Mouse (Mus musculus) neural tube, embryonic 13.5 days (tissue): ENCODE data around the gene Zfp697. TPM values are rescaled to one million over a fixed set of nuclear protein-coding genes. Genes with fewer than 3 reads are reported as not detected.
"Not testable (repeated sequence)": the region's sequence is repeated elsewhere in the genome, so short reads cannot be mapped to it uniquely, and the experiment has no call there.

Experiments used
- ATAC-seq: fragments of 200-750 bp; cut with Nextera tagmentation; 2 replicates; pipeline ENCODE4 v1.8.0; 2017; ENCODE audit warnings: low read depth, mild to moderate bottlenecking, moderate TSS enrichment, moderate library complexity
- H3K27ac ChIP-seq: fragments of 300-500 bp; sonication (generic); replicated peaks from 2 replicates; pipeline ENCODE4 v1.5.1; 2015; ENCODE audit warnings: moderate library complexity, mild to moderate bottlenecking, inconsistent platforms
- H3K27me3 ChIP-seq: fragments of 300-500 bp; sonication (generic); 2 replicates; pipeline ENCODE4 v1.6.1; 2015; ENCODE audit warnings: mild to moderate bottlenecking, inconsistent platforms
- H3K36me3 ChIP-seq: fragments of 300-500 bp; sonication (generic); 2 replicates; pipeline ENCODE4 v1.6.1; 2015; ENCODE audit warnings: mild to moderate bottlenecking, inconsistent platforms
- H3K4me1 ChIP-seq: fragments of 300-500 bp; sonication (generic); replicated peaks from 2 replicates; pipeline ENCODE4 v1.6.1; 2015; ENCODE audit warnings: inconsistent platforms
- H3K4me2 ChIP-seq: fragments of 300-500 bp; sonication (generic); 2 replicates; pipeline ENCODE4 v1.6.1; 2015; ENCODE audit warnings: inconsistent platforms, mild to moderate bottlenecking, moderate library complexity
- H3K4me3 ChIP-seq: fragments of 300-500 bp; sonication (generic); 2 replicates; pipeline ENCODE4 v1.5.1; 2015; ENCODE audit warnings: mild to moderate bottlenecking, inconsistent platforms
- H3K9ac ChIP-seq: fragments of 300-500 bp; sonication (generic); 2 replicates; pipeline ENCODE4 v1.6.1; 2015; ENCODE audit warnings: moderate library complexity, mild to moderate bottlenecking, inconsistent platforms
- H3K9me3 ChIP-seq: fragments of 300-500 bp; sonication (generic); 2 replicates; pipeline ENCODE4 v1.6.1; 2016; ENCODE audit warnings: inconsistent platforms
- WGBS: fragments of 180-500 bp; shearing (Covaris S2); methylation state at CpG from one replicate; pipeline ENCODE4 v1.1.7; 2015; 5-methylcytosine and 5-hydroxymethylcytosine counted together
- polyA plus RNA-seq: library from polyadenylated mRNA; unstranded; fragments of >200 nt; fragmentation: Nextera tagmentation; extraction: Ambion mirVana; gene quantifications from 2 replicates; pipeline ENCODE4 v1.2.1, GENCODE M21; 2015

The Zfp697 gene
- polyA plus RNA-seq, 1 experiment from 2014 or later = 14.9 TPM

DNA sequence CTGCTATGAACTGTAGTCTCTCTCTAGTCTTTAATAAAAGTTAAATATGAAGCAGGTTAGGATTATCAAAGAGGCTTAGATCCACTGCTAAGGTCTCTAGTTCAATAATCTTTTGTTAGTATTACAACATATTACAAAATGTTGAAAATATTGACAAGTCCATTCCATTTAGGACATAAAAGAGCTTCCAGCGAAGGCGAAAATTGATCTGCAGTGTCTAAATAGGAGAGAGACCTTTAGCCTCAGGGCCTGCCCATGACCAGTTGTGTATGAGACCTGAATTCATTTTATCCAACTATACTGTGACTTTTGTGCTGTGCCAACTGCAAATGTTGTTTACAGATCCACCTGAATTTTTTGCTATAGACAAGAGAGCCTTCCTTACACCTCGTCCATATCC is 247.4 kb downstream of the Zfp697 start:
- Histone ChIP-seq H3K9me3 (no peaks in the 10 kb centered on the region), H3K9ac (no peak overlapping the region), H3K4me1 (no peaks in the 10 kb centered on the region), H3K27me3 (no peaks in the 10 kb centered on the region), H3K4me3 (no peak overlapping the region), H3K4me2 (no peak overlapping the region), H3K36me3 (no peaks in the 10 kb centered on the region), H3K27ac (no peak overlapping the region)
- no peak for ATAC-seq
- 89% methylated on average over 3 of the region's 3 CpGs for WGBS

DNA sequence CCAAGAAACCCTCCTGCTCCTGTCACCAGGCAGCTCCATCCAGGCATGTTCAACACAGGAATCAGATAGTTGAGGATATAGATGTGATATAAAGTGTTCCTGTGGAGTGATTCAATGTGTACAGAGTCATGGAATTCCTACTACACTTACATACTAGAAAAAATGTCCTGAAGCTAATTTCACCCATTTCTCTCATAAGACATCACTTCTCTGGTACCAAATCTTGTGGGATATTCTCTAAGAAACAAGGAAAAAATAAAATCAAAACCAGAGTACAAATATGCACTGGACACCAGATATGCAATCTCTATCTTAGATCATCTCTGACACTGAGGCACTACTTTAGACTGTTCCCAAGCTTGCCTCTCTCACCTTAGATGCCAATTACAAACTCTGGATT is 247.9 kb downstream of the Zfp697 start, which contains the start of gene Hsd3b5:
Gene Hsd3b5, minus strand, starts transcription at position 101 of the 400 bp plus-strand sequence.
- Histone ChIP-seq H3K27ac (no peak within 1 kb of the TSS), H3K9ac (no peak within 1 kb of the TSS), H3K4me2 (no peak within 1 kb of the TSS), H3K9me3 (no peaks in the 10 kb centered on the region), H3K27me3 (no peaks in the 10 kb centered on the region), H3K36me3 (no peaks in the 10 kb centered on the region), H3K4me1 (no peaks in the 10 kb centered on the region), H3K4me3 (no peak within 1 kb of the TSS)
- ATAC-seq = no peak

GRCm38 (mm10) chr3:98635145-98635544 is 252.9 kb downstream of the Zfp697 start:
- no peaks in the 10 kb centered on the region for H3K36me3 ChIP-seq
- no peaks in the 10 kb centered on the region for H3K9me3 ChIP-seq
- H3K4me1 ChIP-seq = no peaks in the 10 kb centered on the region
- no peak overlapping the region for H3K27ac ChIP-seq
- ATAC-seq = no peak
- H3K4me3 ChIP-seq = no peak overlapping the region
- WGBS = 98% methylated on average over 1 of the region's 1 CpGs
- H3K27me3 ChIP-seq = no peaks in the 10 kb centered on the region
- no peak overlapping the region for H3K9ac ChIP-seq
- no peak overlapping the region for H3K4me2 ChIP-seq

- no peaks in the 10 kb centered on the region for H3K4me1 ChIP-seq
- H3K27me3 ChIP-seq = no peaks in the 10 kb centered on the region
- no peak overlapping the region for H3K4me2 ChIP-seq
- no peak overlapping the region for H3K4me3 ChIP-seq
- no peak overlapping the region for H3K27ac ChIP-seq
- H3K9me3 ChIP-seq = no peaks in the 10 kb centered on the region
- no peaks in the 10 kb centered on the region for H3K36me3 ChIP-seq
- H3K9ac ChIP-seq = no peak overlapping the region
- no peak for ATAC-seq
Observed at GRCm38 (mm10) chr3:98680786-98681185, 298.5 kb downstream of the Zfp697 start.

GRCm38 (mm10) chr3:98682401-98682800 is 300.1 kb downstream of the Zfp697 start:
- Histone ChIP-seq H3K27ac (no peak overlapping the region), H3K4me3 (no peak overlapping the region), H3K36me3 (no peaks in the 10 kb centered on the region), H3K27me3 (no peaks in the 10 kb centered on the region), H3K4me1 (no peaks in the 10 kb centered on the region), H3K9ac (no peak overlapping the region), H3K9me3 (no peaks in the 10 kb centered on the region), H3K4me2 (no peak overlapping the region)
- 81% methylated on average over 1 of the region's 1 CpGs for WGBS
- ATAC-seq = no peak

DNA sequence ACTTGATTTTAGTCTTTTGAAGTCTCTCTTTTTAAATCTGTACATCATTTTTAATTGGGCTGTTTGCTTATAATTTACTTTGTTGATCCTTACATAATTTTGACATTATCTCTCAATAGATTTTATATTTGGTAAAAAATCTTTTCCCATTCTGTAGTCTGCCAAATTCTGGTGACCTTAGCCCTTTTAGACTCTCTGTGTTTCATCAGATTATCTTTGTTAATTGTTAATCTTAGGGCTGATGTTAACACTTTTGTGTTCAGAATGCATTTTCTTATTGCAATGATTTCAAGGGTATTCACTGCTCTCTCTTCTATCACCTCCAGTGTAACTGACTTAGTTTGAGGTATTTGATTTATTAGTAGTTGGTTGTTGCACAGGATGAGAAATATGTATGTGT is 338.5 kb downstream of the Zfp697 start:
- Histone ChIP-seq H3K36me3 (no peaks in the 10 kb centered on the region), H3K27ac (no peak overlapping the region), H3K4me2 (no peak overlapping the region), H3K27me3 (no peaks in the 10 kb centered on the region), H3K9ac (no peak overlapping the region), H3K4me3 (no peak overlapping the region), H3K4me1 (no peaks in the 10 kb centered on the region), H3K9me3 (no peaks in the 10 kb centered on the region)
- no peak for ATAC-seq

DNA sequence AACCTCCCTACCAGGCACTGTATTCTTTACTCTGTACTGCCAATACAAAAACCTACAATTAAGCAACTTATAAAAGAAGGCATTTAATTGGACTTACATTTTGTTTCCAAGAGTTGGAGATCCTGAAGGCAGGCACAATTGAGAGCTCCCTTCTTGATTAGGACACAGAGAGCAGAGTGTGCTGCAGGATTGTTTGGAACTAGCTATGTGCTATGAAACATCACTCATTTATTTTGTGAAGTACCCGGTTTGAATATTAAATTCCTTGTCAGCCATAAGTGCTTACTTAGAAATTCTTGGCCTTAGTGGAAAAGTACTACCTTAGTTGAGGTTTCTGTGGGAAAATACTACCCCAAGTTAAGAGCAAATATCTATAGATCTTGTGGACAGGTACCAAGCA is 342.1 kb downstream of the Zfp697 start, which contains the start of gene Hsd3b2:
Gene Hsd3b2, minus strand, starts transcription at position 168 of the 400 bp plus-strand sequence.
- no peaks in the 10 kb centered on the region for H3K27me3 ChIP-seq
- ATAC-seq = no peak
- no peak within 1 kb of the TSS for H3K9ac ChIP-seq
- H3K4me1 ChIP-seq = no peaks in the 10 kb centered on the region
- H3K4me3 ChIP-seq = no peak within 1 kb of the TSS
- no peak within 1 kb of the TSS for H3K27ac ChIP-seq
- no peaks in the 10 kb centered on the region for H3K36me3 ChIP-seq
- no peak within 1 kb of the TSS for H3K4me2 ChIP-seq
- 72% methylated on average over 1 of the region's 1 CpGs for WGBS
- H3K9me3 ChIP-seq = no peaks in the 10 kb centered on the region

DNA sequence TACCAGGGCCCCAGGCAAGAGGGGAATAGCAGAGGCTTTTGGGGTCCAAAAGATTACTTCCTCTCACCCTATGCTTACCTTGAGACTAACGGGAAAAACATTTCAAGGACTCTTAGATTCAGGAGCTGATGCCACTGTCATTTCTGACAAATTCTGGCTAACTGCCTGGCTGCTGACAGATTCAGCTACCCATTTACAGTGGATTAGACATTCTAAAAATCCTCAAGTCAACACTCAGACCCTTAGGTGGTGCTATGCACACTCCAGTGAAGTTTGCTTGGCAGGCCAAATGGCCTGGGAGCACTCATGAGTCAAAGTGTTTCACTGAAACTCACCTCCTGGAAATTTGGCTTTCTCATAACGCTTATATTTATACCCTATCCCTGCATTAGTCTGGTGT is 344.0 kb downstream of the Zfp697 start:
- WGBS = 85% methylated on average over 2 of the region's 2 CpGs
- no peaks in the 10 kb centered on the region for H3K36me3 ChIP-seq
- H3K4me2 ChIP-seq = no peak overlapping the region
- no peak overlapping the region for H3K27ac ChIP-seq
- no peaks in the 10 kb centered on the region for H3K9me3 ChIP-seq
- no peak for ATAC-seq
- no peaks in the 10 kb centered on the region for H3K27me3 ChIP-seq
- no peak overlapping the region for H3K9ac ChIP-seq
- no peak overlapping the region for H3K4me3 ChIP-seq
- H3K4me1 ChIP-seq = no peaks in the 10 kb centered on the region

DNA sequence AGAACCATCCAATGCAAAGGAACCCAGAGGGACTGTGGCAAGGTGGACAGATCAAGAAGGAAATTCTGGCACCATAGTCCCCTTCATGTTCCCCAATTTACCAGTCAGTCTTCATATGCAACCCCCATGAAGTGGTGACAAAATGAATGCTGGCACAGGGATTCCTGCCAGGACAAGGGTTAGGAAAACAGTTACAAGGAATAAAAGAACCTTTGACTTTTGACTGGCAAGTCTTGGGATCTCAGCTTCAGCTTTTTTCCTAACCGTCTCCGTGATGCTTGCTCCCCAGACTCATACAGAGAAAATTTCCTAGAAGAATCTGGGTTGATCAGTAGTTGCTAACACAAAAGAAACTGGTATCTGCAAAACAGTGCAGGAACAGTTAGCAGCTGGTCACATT is 351.5 kb downstream of the Zfp697 start:
- 94% methylated on average over 2 of the region's 2 CpGs for WGBS
- no peaks in the 10 kb centered on the region for H3K9me3 ChIP-seq
- H3K4me3 ChIP-seq = no peak overlapping the region
- no peak overlapping the region for H3K27ac ChIP-seq
- no peak for ATAC-seq
- no peaks in the 10 kb centered on the region for H3K4me1 ChIP-seq
- no peak overlapping the region for H3K4me2 ChIP-seq
- no peaks in the 10 kb centered on the region for H3K27me3 ChIP-seq
- H3K9ac ChIP-seq = no peak overlapping the region
- H3K36me3 ChIP-seq = no peaks in the 10 kb centered on the region

- no peak for ATAC-seq
- Histone ChIP-seq H3K4me3 (no peak overlapping the region), H3K4me2 (no peak overlapping the region), H3K9ac (no peak overlapping the region), H3K4me1 (no peaks in the 10 kb centered on the region), H3K27ac (no peak overlapping the region), H3K9me3 (no peaks in the 10 kb centered on the region), H3K36me3 (no peaks in the 10 kb centered on the region), H3K27me3 (no peaks in the 10 kb centered on the region)
- 66% methylated on average over 4 of the region's 4 CpGs for WGBS
Observed at GRCm38 (mm10) chr3:98734340-98734739, 352.1 kb downstream of the Zfp697 start.

DNA sequence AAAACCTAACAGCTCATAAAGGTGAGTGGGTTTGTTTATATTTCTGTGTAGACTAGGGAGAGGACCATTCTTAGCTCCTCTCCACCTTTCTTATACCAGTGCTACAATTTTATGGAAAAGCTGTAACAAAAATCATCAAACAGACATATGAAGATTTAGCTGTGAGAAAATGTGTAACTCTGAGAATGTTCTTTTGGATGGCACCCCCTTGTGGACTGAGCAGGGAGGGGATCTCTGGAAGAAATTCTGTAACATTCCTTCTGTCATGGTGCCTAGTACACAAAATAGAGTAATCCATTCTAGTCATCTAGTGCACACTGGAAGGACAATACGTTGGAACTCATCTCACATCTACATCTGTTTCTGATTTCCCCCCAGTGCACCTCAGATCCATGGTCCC is 358.8 kb downstream of the Zfp697 start:
- H3K4me3 ChIP-seq, H3K4me2 ChIP-seq, H3K9me3 ChIP-seq, H3K36me3 ChIP-seq, H3K27me3 ChIP-seq, ATAC-seq, H3K27ac ChIP-seq, H3K9ac ChIP-seq, H3K4me1 ChIP-seq: not testable (repeated sequence)
- WGBS = 66% methylated on average over 1 of the region's 1 CpGs

DNA sequence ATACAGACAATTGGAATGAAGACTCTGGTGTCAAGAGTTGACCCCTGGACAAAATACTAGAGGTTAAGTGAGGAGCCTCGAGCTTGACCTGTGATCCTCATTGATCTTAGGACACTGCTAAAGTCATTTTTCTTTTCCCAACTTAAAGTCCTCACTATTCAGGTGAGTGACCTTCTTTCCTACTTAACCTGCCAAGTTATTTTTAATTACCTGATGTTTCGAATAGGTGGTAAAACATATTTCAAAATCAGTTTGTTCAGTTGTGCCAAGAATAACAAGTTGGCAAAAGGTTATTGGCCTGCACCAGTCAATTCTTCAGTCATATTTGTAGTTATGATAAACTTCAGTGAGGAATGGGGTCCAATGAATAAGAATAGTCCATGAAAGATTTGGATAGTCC is 369.9 kb downstream of the Zfp697 start:
- no peak overlapping the region for H3K4me3 ChIP-seq
- H3K4me2 ChIP-seq = no peak overlapping the region
- WGBS = 74% methylated on average over 2 of the region's 2 CpGs
- no peaks in the 10 kb centered on the region for H3K9me3 ChIP-seq
- H3K9ac ChIP-seq = no peak overlapping the region
- H3K27me3 ChIP-seq = no peaks in the 10 kb centered on the region
- no peak overlapping the region for H3K27ac ChIP-seq
- no peak for ATAC-seq
- no peaks in the 10 kb centered on the region for H3K36me3 ChIP-seq
- no peaks in the 10 kb centered on the region for H3K4me1 ChIP-seq

DNA sequence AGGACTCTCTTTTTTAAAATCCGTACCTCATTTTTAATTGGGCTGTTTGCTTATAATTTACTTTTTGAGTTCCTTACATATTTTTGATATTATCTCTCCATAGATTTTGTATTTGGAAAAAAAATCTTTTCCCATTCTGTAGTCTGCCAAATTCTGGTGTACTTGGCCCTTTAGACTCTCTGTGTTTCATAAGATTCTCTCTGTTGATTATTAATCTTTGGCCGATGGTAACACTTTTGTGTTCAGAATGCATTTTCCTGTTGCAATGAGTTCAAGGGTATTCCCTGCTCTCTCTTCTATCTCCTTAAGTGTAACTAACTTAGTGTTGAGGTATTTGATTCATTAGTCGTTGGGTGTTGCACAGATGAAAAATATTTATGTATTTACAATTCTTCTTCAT is 374.6 kb downstream of the Zfp697 start:
- ATAC-seq = no peak
- 90% methylated on average over 3 of the region's 3 CpGs for WGBS
- no peak overlapping the region for H3K27ac ChIP-seq

More for the DNA sequence above, 374.6 kb downstream of the Zfp697 start:
- Histone ChIP-seq H3K9ac (no peak overlapping the region), H3K4me1 (no peaks in the 10 kb centered on the region), H3K4me2 (no peak overlapping the region), H3K4me3 (no peak overlapping the region), H3K9me3 (no peaks in the 10 kb centered on the region), H3K27me3 (no peaks in the 10 kb centered on the region), H3K36me3 (no peaks in the 10 kb centered on the region)
